Mouse (Mus musculus): ENCODE data around the gene Ppfibp1.

DNA sequence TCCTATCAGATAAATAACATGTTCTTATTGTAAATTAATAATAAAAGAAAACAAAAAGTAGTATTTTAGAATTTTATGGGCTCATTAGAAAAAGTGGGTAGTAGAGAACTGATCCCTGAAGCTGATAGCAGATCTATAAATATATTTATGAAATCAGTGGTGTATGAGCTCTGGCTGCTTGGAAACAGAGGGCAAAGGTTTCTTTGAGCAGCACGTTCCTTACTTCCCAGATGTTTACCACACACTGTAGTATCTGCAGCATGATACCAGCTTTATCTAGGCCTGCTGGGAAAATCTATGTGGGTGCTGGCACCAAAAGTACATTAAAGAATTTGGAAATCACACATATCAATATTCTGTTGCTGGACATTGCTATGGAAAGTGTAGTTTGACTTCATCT, 84.5 kb downstream of the Ppfibp1 start:
- no peak for TF ChIP-seq ZNF384 (IDR thresholded peaks at IDR 0.05; ENCODE audit: low read depth, low read length)
- no peak for TF ChIP-seq CHD2 (IDR thresholded peaks at IDR 0.05; ENCODE audit: low read depth, low read length)

All from ES-E14 (cell line).